ENCODE assay signal across 29 mouse cellular contexts in genomic region chr8:116021691-116022090, GRCm38 (mm10).
A peak's percentile ranks its signal among the peaks of the same experiment; 100 is the strongest.
DNase-seq lines count a peak whose midpoint lies in the region; ATAC-seq and TF ChIP-seq lines count a peak whose summit lies in the region.
"Had no signal": no experiment of that assay in that cellular context is flagged by ENCODE, and none has a peak within 500 bp of the region (broad histone marks: within the 10 kb centered on the region; RNA-seq: fewer than 3 reads in every experiment).

No protein-coding gene starts in this region.

- H3K27me3 ChIP-seq in stomach, postnatal 0 days (ENCODE audit: control insufficient read depth, insufficient read depth, low read length), result no peaks in the 10 kb centered on the region
- H3K27me3 ChIP-seq: kidney, embryonic 15.5 days; liver, embryonic 12.5 days; midbrain, embryonic 13.5 days; neural tube, embryonic 13.5 days had no signal

- no peaks in the 10 kb centered on the region for H3K4me1 ChIP-seq in stomach, postnatal 0 days (replicated peaks; ENCODE audit: control insufficient read depth, insufficient read depth)
- H3K4me1 ChIP-seq: kidney, embryonic 15.5 days; liver, embryonic 12.5 days; midbrain, embryonic 13.5 days had no signal

- ATAC-seq in common myeloid progenitor, adult 5-6 weeks (replicated peaks; ENCODE audit: low read depth, poor library complexity, severe bottlenecking), result peak; percentile 99
- no peak for ATAC-seq in stomach, postnatal 0 days (ENCODE audit: low FRiP score, low TSS enrichment)
- ATAC-seq: forebrain, embryonic 14.5 days; liver, embryonic 12.5 days; lung, postnatal 0 days; midbrain, embryonic 13.5 days had no signal

- TF ChIP-seq CTCF in stomach, postnatal 0 days (IDR thresholded peaks at IDR 0.05; ENCODE audit: low read depth), result no peak

- H3K9ac ChIP-seq in stomach, postnatal 0 days (ENCODE audit: low read length), result no peak overlapping the region
- H3K9ac ChIP-seq: hindbrain, embryonic 14.5 days; kidney, embryonic 15.5 days; liver, embryonic 12.5 days; midbrain, embryonic 13.5 days; neural tube, embryonic 13.5 days had no signal

- H3K27ac ChIP-seq in stomach, postnatal 0 days (replicated peaks), result no peak overlapping the region
- H3K27ac ChIP-seq: hindbrain, embryonic 14.5 days; kidney, embryonic 15.5 days; liver, embryonic 12.5 days; midbrain, embryonic 13.5 days; neural tube, embryonic 13.5 days had no signal

- H3K4me3 ChIP-seq in stomach, postnatal 0 days (ENCODE audit: low read depth, low read length), result no peak overlapping the region
- H3K4me3 ChIP-seq: erythroblast, embryonic 14.5 days; kidney, embryonic 15.5 days; liver, embryonic 12.5 days; midbrain, embryonic 13.5 days; neural tube, embryonic 13.5 days had no signal

- intact Hi-C loops in left cerebral cortex, postnatal 10 days (cut with DNase I), result no loop called here

- H3K9me3 ChIP-seq in stomach, postnatal 0 days (ENCODE audit: control insufficient read depth, low read length), result no peaks in the 10 kb centered on the region
- H3K9me3 ChIP-seq: kidney, embryonic 15.5 days; liver, embryonic 12.5 days; midbrain, embryonic 13.5 days; neural tube, embryonic 13.5 days had no signal

- peak; percentile 68 for DNase-seq in adrenal gland, adult 2 months
- DNase-seq in adrenal gland, postnatal 4 days (ENCODE audit: low spot score in 2 of 2), result no peak
- DNase-seq in 3134 (ENCODE audit: extremely low read depth, insufficient read length, low spot score), result peak; percentile 48
- peak; percentile 67 for DNase-seq in Muller cell, postnatal 12 days (ENCODE audit: inconsistent ontology term)
- no peak for DNase-seq in retina, embryonic 14.5 days (ENCODE audit: low spot score)
- DNase-seq in stomach, postnatal 0 days (ENCODE audit: low spot score), result no peak
- no peak for DNase-seq in left cerebral cortex, postnatal 10 days (ENCODE audit: extremely low spot score in 1 of 2, low spot score in 2 of 2)
- DNase-seq: B cell, adult 2 months; cerebellum, adult 11 months; cerebellum, adult 9-10 months; gastrocnemius, postnatal 25 days; heart, adult 18-20 months; heart, postnatal 4 days; kidney, adult 18-20 months; kidney, postnatal 25 days; left cerebral cortex, postnatal 4 days; lung, adult 18-20 months; lung, postnatal 4 days; thymus, postnatal 14 days had no signal

- H3K36me3 ChIP-seq in stomach, postnatal 0 days (ENCODE audit: control insufficient read depth, insufficient read depth, low read length), result no peaks in the 10 kb centered on the region
- H3K36me3 ChIP-seq: kidney, embryonic 15.5 days; liver, embryonic 12.5 days; midbrain, embryonic 13.5 days; neural tube, embryonic 13.5 days had no signal

- TF ChIP-seq EP300 in stomach, postnatal 0 days (optimal IDR thresholded peaks at IDR 0.05), result no peak

- H3K4me2 ChIP-seq in stomach, postnatal 0 days (replicated peaks; ENCODE audit: low read depth), result no peak overlapping the region
- H3K4me2 ChIP-seq: heart, embryonic 11.5 days; hindbrain, embryonic 14.5 days; kidney, embryonic 15.5 days; liver, embryonic 12.5 days; midbrain, embryonic 13.5 days; neural tube, embryonic 13.5 days had no signal

Comparison
In these comparisons a context has a peak if more than half of its experiments do, and no peak if none do; other contexts are left out.
1. DNase-seq: peak in adrenal gland, adult 2 months (single experiment), 3134 (single experiment) and Muller cell, postnatal 12 days (single experiment); none in adrenal gland, postnatal 4 days (0 of 2), retina, embryonic 14.5 days (single experiment), stomach, postnatal 0 days (single experiment) and left cerebral cortex, postnatal 10 days (0 of 2).